Mouse (Mus musculus) cerebellum, postnatal 4 days (tissue): ENCODE data around the gene Efna3.

Experiments
- DNase-seq, 2 experiments: peaks; one replicate each; pipeline ENCODE4 v3.0.0; 2022; ENCODE audit warnings: low spot score in 2 of 2, mixed read lengths in 1 of 2

Efna3 gene

GRCm38 (mm10) chr3:89284261-89284660 lies 38.5 kb downstream of the Efna3 start:
- no peak for DNase-seq

DNA sequence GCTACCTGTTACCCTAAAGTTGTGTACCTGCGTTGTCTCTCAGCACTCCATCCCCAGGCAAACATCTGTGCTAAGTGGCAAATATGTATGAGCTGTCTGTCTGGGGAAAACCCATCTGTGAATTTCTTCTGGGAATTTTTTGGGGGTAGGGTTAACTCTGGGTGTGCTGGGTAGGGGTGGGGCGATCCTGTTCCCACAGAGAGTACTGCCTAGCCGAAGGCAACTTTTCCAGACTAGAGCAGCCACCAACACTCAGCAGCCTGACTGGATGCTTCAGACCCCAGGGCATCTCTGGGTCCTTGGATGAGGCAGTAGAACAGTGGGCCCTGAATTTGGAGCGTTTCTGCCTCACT lies 40.5 kb downstream of the Efna3 start:
- no peak for DNase-seq

DNA sequence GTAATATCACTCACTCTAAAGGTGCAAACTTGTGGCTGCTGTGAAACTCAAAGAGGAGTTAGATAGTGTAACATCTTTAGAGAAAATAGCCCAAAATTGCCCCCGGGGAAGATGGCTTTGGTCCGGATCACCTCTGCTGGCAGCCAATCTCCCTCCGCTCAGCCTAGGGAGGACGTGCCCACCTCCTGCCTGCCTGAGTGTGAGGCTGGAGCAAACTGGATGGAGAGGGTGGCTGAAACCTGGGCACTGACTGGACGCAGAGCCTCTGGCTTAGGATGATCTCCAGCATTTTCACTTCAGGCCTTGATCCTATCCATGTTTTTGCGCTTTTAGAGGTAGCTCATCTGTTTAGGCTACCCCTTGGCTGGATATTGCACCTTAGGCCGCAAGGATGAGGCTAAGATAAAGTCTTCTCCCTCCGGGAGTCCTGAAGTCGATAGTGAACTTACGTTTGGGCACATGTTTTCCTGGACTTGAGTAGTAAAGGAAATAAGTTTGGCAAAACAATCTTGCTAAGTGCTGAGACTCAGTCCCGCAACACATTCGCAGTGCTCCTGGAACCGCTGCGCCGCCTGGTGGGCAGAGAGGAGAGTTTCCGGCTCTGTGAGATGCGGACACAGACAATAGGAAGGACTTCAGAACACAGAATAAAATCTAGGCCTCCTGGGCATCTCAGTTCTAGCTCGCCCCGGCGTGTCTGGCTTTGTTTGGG lies 41.0 kb downstream of the Efna3 start:
- DNase-seq, result peak; percentile 67 to 85

DNA sequence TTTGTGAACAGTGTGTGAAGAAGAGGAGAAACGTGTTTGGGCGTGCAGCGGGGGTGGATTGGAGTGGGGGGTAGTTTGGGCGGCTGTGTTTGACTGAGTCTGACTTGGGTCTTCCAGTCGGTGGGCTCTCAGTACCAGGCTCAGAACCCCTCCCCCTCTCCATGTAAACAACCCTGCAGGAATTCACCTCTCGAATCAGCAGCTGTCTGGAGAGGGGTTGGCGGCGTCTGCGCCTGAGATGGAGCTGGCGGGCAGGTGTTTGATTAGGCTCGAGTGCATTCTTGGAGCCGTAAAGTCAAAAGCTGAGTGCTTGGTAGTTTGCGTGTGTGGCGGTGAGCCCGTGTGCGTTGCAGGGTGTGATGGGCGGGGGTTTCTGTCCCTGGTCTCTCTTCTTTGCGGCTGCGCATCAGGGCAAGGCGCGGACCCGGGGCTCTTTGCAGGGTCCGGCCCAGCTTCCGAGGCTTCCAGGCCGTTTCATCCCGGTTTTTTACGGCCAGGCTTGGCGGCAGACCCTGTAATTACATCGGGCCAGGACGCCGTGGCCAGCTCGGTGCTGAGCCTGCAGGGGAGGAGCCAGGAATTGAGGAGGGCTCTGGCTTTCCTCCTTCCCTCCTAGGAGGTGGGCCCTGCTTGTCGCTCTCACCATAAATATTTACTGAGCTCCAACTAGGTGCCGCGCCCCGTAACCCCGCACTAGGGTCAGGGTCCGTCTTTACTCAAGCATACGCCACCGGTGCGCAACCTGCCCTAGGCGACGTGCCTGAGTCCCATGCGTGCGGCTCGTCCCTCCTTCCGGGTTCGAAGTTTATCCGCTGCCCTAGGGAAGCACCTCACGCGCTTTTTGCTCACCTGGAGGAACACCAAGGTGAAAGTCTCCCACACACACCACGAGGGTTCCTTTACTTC lies 41.9 kb downstream of the Efna3 start, which contains the start of gene Efna1:
Efna1 (minus strand) TSS at position 537 of the 906 bp plus-strand sequence.
- peak in 1 of 2 experiments; percentile 38 for DNase-seq

DNA sequence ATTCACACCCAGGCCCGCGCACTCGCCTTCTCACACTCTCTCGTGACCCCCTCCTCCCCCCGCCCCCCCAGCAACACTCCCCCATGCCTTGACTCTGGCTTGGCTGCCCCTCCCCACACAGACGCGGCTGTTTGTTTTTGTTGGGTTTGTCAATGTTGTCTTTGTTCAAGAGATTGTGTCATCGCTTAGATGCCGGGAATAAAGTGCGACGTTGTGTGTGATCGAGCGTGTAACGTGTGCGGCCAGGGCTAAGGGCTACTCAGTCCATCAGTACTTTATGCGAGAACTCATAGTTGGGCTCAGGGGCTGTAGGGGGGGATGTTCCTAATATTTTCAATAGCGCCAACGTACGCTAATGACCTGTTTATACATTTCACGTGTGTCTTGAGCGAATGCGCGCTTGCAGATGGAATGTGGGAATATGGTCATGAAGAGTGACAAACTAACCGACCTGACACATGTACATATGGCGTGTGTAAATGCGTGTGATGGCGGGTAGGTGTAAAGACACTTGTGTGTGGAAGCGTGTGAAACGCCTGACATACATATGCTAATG lies 42.6 kb downstream of the Efna3 start:
- no peak for DNase-seq

DNA sequence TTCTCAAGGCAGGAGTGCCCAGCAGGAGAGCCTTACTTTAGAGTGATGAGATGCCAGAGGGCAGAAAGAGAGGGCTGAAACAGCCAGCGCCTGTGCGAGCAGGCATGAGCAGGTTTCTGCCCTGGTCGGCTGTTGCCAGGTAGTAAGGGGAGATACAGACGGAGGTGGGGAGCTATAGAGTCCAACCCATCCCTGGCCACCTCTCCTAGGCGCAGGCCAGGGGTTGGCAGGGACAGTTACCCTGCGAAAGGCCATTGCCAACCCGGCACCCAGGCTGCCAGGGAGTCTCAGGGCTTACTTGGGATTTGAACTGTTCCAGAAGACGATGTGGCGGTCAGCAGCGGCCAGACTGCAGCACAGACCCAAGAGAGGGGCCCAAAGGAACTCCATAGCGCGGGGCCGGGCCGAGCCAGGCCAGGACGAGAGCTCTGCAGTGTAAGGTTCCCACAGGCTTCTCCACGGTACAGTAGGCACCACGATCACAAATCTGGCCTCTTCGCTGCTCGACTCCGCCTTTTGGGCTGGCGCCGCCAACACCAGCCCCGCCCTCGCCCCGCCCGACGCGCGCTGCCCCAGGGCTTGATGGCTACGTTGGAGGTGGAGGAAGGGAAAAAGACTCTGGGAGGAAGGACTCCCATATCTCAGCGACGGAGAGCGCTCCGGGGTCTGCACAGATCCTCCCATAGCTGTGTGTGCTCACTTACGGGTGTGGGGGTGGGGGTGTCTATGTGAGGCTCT lies 43.4 kb downstream of the Efna3 start:
- peak; percentile 57 to 78 for DNase-seq

GRCm38 (mm10) chr3:89278643-89279042 lies 44.1 kb downstream of the Efna3 start:
- no peak for DNase-seq

DNA sequence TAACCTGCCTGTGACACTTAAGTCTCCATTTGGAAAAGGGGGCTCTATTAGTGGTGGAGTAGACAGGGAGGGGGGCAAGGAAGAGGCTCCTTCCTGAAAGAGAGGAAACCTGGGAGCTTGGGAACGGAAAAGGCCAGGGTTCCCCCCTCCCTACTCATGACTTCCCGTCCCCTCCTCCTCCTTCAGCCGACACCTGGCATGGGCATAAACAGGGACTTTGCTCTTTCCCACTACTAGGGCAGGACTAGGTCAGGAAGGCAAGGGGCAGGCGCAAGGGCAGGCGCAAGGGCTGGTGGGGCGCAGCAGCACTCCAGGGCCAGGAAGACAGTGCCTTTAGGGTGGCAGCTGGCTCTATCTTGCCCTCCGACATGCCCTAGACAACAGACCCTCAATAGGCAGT lies 44.7 kb downstream of the Efna3 start:
- DNase-seq, result no peak

GRCm38 (mm10) chr3:89277281-89278021 lies 45.3 kb downstream of the Efna3 start:
- DNase-seq, result no peak

DNA sequence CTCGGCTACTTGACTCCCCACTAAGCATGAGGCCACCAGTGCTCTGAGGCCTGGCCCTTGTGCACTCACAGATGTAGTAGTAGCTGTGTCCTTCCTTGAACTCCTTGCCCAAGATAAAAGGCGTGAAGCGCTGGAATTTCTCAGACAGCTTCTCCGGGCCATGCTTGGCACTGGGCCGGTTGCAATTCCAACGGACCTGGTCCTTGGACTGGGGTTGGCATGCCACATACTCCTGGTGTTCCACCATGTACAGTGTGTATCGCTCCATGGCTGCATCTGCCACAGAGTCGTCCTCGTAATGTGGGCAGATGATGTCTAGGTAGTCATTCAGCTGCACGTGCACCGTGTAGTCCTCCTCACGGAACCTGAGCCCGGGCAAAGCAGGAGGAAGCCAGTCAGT lies 46.7 kb downstream of the Efna3 start:
- DNase-seq, result no peak

DNA sequence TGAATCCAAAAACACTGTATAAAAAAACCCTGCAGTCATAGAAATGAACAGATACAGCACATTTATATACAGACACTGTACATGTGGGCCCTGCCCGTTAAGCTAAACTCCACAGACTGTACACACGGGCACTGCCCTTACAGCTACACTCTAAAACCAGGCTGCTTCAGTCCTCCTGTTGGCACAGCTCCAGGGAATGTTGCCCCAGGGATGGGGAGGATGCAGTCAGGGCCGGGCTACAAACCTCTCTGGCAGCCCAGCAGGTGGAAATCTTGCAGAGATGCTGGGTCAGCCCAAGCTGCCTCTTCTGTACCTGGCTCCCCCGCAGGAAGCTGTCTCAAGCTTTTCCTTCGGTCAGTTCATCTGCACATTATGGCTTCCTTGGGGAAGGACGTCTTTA lies 51.0 kb downstream of the Efna3 start:
- no peak for DNase-seq

DNA sequence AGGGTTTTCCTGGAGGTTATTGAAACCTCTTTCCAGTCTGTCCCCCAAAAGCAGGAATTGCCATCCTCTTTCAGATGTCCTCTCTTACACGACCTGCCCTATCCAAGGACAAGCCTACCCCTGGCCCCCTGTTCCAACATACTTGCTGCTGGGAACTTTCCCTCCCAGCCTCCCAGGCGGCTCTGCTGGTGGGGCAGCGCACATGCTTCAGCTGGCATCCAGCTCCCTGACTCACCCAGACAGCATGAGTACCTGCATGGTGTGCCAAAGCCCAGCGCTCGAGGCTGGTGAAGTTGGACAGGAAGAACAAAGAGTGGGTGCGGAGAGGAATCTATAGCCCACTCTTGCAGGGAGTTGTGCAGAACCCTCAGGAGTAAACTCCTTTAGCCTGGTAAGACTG lies 51.9 kb downstream of the Efna3 start:
- DNase-seq, result no peak

- peak; percentile 72 to 82 for DNase-seq
These were observed 52.6 kb downstream of the Efna3 start, which contains the start of gene Slc50a1 for GRCm38 (mm10) chr3:89270051-89270755. Slc50a1 (minus strand) TSS chr3:89270570.

- DNase-seq, result no peak
These were observed 53.8 kb downstream of the Efna3 start for GRCm38 (mm10) chr3:89268916-89269315.

GRCm38 (mm10) chr3:89266439-89266893 lies 56.3 kb downstream of the Efna3 start:
- peak in 1 of 2 experiments; percentile 70 for DNase-seq
